Mouse (Mus musculus) erythroblast, embryonic 14.5 days (primary cell): ENCODE data around the gene Cgnl1.

Experiments used
- GATA1 ChIP-seq: IDR thresholded peaks from 2 replicates; pipeline ENCODE4 v1.6.1; 2012; ENCODE audit warnings: low read length, inconsistent platforms, mixed read lengths
- TAL1 ChIP-seq: IDR thresholded peaks from 3 replicates; pipeline ENCODE4 v1.6.1; 2012; ENCODE audit warnings: low read length, inconsistent platforms, mixed read lengths

DNA sequence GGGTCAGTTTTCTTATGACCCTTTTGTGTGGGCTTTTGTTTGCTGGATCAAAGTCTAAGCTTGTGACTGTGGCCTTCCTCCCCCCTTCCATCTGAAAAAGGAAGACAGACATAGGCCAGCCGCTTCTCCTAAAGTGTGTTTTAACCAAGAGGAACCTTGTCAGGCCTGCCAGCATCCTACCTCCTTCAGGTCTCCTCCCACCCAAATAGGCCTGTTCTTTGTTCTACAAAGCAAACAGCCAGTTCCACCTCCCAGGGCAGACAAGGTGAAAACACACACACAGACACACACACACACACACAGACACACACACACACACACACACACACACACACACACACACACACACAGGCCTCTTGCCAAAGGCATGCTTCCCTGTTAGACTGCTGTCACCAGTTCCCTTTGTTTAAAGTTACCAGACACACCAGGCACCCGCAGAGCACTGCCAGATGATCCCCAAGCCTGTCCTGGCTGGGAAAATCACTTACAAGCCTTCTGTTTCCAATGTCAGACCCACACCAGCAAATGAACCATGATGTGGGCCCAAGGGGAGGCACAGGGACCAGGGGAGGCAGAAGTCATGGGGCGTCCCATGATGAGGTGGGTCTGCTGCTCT, 95.5 kb downstream of the Cgnl1 start:
- TF ChIP-seq GATA1 = no peak
- TF ChIP-seq TAL1 = no peak
